Mouse (Mus musculus) embryonic fibroblast, embryonic 13.5 days (primary cell): ENCODE measurements at regions not wholly inside any gene's neighbourhood (a gene's known extent, or its start where the extent isn't known, plus 50 kb on each side); places are given as distances from the start of the nearest gene placed in this dataset.

Experiments
- H3K27ac ChIP-seq: 2 replicates; pipeline ENCODE4 v1.5.1; 2012; ENCODE audit warnings: low read length, control low read depth, inconsistent platforms; ENCODE audit not compliant: insufficient read depth
- H3K4me1 ChIP-seq: 2 replicates; pipeline ENCODE4 v1.6.1; 2011; ENCODE audit warnings: low read length; ENCODE audit not compliant: control insufficient read depth, insufficient read depth
- H3K4me3 ChIP-seq: 2 replicates; pipeline ENCODE4 v1.5.1; 2011; ENCODE audit warnings: mild to moderate bottlenecking, control low read depth, low read length; ENCODE audit not compliant: insufficient read depth
- CTCF ChIP-seq: IDR thresholded peaks from 2 replicates; pipeline ENCODE4 v1.5.1; 2011; ENCODE audit warnings: mild to moderate bottlenecking, control low read depth, low read length, moderate library complexity, borderline replicate concordance; ENCODE audit not compliant: insufficient read depth
- POLR2A ChIP-seq: IDR thresholded peaks from 2 replicates; pipeline ENCODE4 v1.6.1; 2011; ENCODE audit warnings: low read depth, mild to moderate bottlenecking, control low read depth, low read length, moderate library complexity

DNA sequence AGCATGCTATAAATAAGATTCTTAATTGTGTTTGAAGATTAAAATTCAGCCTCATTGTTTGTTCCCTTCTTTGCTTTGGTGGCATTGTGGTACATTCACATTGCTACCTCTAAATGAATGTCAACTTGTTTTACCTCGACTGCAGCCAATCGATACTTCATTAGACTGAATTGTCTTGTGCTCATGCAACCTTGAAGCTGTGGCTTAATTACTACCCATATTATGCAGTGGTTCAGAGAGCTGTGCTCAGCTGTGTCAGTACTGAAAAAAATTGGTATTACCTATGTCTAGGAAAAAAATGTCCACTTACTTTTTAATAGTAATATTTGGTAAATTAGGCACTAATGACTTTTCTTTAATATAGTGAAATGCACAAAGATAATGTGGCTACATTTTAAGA, 1523.6 kb upstream of the Gm8797 start:
- no peaks in the 10 kb centered on the region for H3K4me1 ChIP-seq
- no peak overlapping the region for H3K4me3 ChIP-seq
- no peak overlapping the region for H3K27ac ChIP-seq
- no peak for TF ChIP-seq CTCF
- no peak for TF ChIP-seq POLR2A

- H3K4me3 ChIP-seq, result no peak overlapping the region
- no peak for TF ChIP-seq CTCF
- TF ChIP-seq POLR2A, result no peak
- no peaks in the 10 kb centered on the region for H3K4me1 ChIP-seq
- H3K27ac ChIP-seq, result no peak overlapping the region
Measured at GRCm38 (mm10) chr3:4271361-4271760, 1479.2 kb upstream of the Gm8797 start.

DNA sequence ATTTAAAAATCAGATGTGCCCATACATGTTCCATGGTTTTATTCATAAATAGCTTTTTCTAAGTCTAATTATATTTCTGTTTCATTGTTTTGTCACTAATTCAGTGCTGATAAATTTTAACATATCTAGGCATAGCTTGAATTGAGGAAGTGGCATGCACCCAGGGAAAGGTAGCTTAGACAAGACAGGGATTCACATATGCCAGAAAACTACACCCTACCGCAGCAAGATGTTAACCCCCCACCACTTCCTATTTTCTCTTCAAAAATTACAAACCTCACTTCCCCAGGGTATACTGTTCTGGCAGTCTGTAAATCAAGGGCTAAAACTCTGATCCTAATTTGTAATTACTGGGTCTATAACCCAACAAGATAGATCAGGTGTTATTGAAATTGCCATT, 1476.0 kb upstream of the Gm8797 start:
- Histone ChIP-seq H3K4me1 (no peaks in the 10 kb centered on the region), H3K27ac (no peak overlapping the region), H3K4me3 (no peak overlapping the region)
- TF ChIP-seq CTCF (no peak), POLR2A (no peak)

- TF ChIP-seq POLR2A (no peak), CTCF (no peak)
- no peak overlapping the region for H3K27ac ChIP-seq
- H3K4me3 ChIP-seq, result no peak overlapping the region
- H3K4me1 ChIP-seq, result no peaks in the 10 kb centered on the region
Measured at GRCm38 (mm10) chr3:4278042-4278441, 1472.6 kb upstream of the Gm8797 start.

DNA sequence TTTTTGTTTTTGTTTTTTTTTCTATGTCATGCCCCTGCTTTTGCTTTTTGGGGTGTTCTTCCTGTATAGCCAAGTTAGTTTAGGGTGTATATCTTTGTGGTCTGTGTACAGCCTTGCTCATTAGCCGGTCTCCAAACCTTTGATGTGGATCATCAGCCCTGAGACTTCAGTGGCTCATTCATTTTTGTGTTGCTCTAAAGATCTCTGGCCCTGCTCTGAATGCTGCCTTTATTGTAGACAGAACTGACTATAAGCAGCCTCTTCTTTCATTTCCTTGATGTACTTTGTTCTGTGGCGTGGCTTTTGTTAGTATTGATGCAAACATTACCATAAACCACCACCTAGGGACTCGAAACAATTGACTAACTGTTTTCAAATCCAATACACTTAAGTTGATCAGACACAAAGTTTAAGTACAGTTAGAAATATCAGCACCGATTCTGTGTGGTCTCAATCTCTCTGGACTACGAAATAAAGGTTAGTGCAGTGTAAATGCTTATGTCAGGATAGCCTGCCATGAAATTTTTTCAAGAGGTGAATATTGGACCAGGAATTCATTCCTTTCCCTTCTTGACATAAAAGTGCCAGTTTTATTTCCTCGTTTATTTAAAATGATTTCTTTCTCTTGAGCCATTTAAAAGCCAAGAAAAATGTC, 1470.1 kb upstream of the Gm8797 start:
- no peaks in the 10 kb centered on the region for H3K4me1 ChIP-seq
- TF ChIP-seq POLR2A, result no peak
- no peak overlapping the region for H3K27ac ChIP-seq
- H3K4me3 ChIP-seq, result no peak overlapping the region

GRCm38 (mm10) chr3:4281092-4281491, 1469.5 kb upstream of the Gm8797 start:
- Histone ChIP-seq H3K27ac (no peak overlapping the region), H3K4me3 (no peak overlapping the region), H3K4me1 (no peaks in the 10 kb centered on the region)
- TF ChIP-seq CTCF (no peak), POLR2A (no peak)

DNA sequence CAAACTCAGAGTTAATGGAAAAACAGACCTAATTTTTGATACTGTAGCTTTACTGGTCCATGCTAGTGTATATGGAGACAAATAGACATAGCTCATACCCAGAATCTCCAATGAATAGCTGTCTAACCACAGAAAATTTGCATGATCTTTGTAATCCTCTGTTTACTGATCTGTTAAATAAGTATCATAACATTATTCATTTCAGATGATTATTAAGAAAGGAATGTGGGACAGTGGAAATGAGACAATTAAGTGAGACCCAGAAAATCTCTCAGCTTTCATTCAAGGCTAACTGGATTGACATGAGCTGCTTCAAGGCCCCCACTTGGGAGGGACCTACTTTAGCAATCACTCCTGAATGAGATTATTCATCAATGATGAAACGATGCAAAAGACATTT, 1463.5 kb upstream of the Gm8797 start:
- H3K27ac ChIP-seq, result no peak overlapping the region
- no peak overlapping the region for H3K4me3 ChIP-seq
- TF ChIP-seq CTCF, result no peak
- TF ChIP-seq POLR2A, result no peak
- H3K4me1 ChIP-seq, result no peaks in the 10 kb centered on the region

- H3K4me1 ChIP-seq, result no peaks in the 10 kb centered on the region
- no peak for TF ChIP-seq CTCF
- TF ChIP-seq POLR2A, result no peak
- no peak overlapping the region for H3K27ac ChIP-seq
- H3K4me3 ChIP-seq, result no peak overlapping the region
Measured at GRCm38 (mm10) chr3:4336441-4336840, 1414.2 kb upstream of the Gm8797 start.

GRCm38 (mm10) chr3:4339153-4339552, 1411.5 kb upstream of the Gm8797 start:
- Histone ChIP-seq H3K4me1 (no peaks in the 10 kb centered on the region), H3K4me3 (no peak overlapping the region), H3K27ac (no peak overlapping the region)
- TF ChIP-seq POLR2A (no peak), CTCF (0 out of 2 replicates have a peak, but pooled peaks have one; percentile 17)
